Mouse (Mus musculus): Measurements from ENCODE around the gene Smim24.

Smim24 gene

DNA sequence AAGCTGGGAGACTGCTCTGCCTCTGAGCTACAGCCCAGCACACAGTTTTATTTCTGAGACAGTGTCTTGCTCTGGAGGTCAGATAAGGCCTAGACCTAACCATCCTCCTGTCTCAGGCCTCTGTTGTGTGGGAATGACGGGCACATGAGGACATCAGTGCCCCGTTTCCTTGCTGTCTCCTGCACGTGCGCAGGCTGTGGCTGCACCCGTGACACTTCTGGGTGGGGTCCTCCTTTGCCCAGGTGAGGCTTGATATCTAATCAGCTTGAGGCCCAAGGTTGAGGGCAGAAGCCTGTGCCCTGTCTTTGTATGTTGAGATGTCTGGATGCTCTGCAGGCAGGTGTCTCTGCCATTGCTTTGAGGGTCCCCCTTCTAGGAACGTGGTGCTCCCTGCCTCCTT, 581 bp upstream of the Smim24 start:
- DNase-seq = no peak

DNA sequence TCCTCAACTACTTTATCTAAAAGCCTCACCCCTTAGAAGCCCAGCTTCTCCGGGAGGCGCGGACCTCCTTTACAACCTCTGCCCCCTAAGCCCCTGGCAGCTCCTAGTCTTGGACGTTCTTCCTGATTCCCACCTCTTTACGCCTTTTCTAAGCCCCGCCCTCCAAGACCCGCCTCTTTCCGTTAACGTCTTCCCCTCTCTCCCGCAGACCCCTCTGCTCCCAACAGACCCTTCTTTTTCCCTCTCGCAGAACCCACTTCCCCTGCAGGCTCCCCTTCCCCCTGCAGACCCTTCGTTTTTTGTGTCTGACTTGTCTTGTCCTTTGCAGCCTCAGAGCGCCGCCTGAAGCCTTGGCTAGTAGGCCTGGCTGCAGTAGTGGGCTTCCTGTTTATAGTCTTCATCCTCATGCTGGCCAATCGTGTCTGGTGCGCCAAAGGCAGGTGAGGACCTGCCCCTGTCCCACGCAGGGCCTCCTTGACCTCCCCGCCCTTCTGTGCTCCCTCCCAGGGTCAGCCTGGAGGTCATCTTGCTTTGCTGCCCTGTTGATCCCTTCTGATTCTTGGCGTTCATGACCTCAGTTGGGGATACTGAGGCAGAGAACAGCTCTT, 709 bp downstream of the Smim24 start:
- no peak for DNase-seq

DNA sequence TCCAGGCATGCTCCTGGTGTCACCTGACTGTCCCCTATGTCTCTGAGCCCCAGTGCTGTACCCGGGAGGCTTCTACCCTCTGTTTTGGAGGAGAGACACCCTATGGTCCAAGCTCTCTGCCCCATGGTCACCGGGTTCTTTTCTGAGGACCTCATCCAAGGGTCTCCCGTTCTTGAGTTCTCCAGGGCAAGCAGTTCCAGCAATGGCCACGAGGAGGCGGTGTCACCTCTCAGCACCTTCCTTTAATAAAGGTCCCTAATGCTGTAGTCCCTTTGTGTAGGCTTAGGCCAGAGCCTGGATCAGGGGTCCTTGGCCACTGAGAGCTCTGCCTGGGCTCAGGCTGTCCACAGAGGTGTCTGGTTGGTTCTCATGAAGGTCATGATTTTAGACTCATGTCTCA, 2.3 kb downstream of the Smim24 start:
- DNase-seq = no peak

DNA sequence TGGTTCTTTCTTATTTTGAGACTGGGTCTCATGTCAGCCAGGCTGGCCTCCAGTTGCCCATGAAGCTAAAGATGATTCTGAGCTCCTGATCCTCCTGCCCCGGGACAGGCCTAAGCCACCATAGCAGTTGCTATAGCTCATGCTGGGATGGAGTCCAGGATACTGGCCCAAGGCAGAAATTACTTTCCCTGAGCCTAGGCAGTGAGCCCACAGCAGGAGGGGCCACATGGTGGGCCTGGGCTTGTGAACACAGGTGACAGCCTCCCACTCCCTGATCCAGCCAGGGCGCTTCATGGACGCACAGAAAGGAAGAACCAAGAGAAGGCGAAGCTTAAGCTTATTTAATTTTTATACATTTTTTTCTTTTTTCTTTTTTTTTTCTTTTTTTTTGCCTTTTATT, 3.0 kb downstream of the Smim24 start:
- DNase-seq = no peak

DNA sequence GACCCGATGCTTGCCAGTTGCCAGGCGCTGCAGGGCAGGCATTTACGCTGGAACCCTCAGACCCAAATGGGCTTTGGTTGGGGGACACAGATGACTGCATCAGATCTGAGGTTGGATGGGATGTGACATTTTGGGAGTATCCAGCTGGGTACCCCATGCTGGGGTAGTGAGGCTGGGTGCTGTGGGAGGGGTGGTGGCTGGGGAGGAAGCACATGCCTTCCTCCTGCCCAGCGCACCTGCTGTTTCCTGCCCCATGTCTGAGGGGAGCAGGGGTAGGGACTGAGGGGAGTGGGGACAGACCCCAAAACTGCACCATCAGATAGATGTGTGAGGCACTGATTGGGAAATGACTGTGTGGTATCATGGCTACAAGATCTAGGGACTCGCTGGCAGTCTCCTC, 3.9 kb downstream of the Smim24 start:
- no peak for DNase-seq

DNA sequence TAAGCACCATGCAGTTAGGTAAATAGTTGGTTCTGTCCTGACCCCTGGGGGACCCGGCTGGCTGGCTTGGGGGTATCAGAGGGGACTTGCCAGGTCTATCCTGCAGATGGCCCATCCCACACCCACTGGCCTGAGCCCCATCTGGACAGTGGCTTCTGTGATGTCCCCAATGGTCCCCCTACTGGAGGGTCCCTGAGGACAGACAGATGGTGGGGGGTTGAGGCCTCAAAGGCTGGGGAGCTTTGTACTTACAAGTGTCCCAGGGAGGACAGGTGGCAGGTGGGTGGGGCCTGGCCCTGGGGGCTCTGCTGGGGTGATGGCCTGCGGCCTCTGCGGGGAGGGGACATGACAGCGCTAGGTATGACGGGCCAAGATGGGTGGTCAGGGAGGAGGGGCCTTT, 6.4 kb downstream of the Smim24 start:
- DNase-seq = no peak

DNA sequence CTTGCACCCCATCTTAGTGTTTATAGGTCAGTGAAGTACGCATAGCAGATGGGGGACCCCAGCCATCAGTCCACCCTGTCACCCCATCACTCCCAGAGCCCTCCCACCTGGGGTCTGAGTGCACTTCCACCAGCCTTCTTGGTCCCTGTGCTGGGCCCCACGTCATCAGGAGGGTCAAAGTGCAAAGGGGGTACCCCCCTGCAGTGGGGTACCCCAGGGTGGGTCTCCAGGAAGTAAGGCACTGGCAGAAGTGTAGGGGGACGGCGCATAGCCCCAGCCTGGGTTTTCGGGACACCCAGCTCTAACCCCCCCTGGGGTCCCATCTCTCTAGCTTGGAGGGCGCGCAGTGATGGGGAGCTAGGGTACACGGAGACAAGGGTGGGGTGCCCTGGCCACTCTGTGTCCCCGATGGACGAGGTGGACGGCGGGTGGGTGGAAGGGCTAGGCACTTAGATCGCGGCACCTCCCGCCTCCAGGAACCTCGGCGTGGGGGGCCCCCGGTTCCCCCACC, 7.0 kb downstream of the Smim24 start:
- no peak for DNase-seq

DNA sequence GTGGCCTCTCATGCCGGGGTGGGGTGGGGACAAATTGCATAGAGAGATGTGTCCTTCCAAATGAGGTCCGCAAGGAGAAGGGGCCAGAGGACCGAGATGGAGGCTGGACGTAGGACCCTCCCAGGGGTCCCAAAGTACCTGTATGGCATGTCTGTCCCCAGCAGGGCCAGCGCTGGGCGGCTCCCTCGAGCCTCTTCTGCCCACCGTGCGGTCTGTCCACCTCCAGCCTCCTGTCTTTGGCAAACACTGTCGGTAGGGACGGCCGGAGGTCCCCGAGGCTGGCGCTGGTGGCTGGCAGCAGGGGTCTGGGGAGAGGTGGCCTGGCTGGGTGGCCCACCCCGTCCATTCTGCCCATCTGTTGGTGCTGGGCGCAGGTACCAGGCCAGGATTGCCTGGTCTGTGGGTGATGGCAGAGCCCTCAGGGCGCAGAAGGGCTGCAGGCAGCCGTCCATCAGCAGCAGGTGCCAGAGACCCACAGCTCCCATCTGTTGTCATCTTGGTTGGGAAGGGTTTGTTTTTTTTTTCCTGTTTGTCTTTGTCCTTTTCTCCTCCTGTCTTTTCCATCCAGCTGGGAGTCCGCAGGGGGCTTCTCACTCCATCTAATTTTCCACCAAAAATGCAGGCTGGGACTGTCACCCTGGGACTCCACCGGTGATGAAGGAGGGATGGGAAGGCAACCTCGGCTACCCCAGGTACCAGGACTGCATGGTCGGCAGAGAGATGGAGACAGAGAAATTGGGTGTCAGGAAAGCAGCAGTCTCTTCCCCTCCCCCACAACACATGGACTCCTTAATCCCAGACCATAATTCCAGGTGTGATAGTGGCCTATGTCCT, 7.7 kb downstream of the Smim24 start:
- no peak for DNase-seq

DNA sequence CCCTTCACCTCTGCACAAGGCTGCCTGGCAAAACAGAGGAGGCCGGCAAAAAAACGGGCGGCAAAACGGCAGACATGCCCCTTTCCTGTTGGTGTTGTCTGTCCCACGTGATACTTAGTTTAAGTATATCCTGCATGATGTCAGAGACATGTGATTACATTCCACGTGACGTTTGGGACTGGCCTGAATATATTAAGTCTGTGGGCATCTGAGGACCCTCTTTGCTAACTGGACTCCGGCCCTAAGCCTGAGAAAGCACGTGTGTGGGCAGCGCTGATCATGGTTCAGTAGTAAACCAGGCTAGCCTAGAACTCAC, 8.3 kb downstream of the Smim24 start:
- no peak for DNase-seq

DNA sequence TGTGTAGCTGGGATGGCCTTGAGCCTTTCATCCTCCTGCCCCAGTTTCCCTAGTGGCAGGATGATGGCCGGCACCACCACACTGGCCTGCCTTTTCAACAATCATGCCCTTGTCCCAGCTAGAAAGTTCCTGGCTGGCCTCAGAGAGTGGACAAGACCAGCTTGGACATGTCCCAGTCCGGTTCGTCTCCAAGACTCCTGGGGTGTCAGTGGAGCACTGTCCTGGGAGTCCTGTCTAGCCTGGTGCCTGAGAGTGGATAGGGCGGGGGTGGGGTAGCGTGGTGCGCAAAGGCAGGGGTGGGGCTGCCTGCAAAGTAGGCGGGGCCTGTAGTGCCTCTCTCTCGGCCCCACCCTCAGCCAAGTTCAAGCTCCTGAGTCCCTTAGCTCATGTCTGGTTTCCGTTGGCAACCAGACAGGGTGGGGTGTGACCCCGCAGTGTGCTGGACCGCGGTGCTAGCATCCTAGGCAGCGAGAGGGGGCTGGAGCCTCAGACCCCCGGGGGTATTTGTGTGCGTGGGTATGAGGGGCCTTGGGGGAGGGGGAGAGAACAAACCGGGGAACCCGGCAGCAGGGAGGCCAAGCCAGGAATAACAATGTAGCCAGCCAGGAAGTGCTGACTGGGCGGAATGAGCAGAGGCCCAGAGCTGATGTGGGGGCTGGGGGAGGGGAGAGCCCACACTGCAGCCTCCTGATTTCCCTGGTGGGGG, 8.8 kb downstream of the Smim24 start:
- peak; percentile 67 for DNase-seq

DNA sequence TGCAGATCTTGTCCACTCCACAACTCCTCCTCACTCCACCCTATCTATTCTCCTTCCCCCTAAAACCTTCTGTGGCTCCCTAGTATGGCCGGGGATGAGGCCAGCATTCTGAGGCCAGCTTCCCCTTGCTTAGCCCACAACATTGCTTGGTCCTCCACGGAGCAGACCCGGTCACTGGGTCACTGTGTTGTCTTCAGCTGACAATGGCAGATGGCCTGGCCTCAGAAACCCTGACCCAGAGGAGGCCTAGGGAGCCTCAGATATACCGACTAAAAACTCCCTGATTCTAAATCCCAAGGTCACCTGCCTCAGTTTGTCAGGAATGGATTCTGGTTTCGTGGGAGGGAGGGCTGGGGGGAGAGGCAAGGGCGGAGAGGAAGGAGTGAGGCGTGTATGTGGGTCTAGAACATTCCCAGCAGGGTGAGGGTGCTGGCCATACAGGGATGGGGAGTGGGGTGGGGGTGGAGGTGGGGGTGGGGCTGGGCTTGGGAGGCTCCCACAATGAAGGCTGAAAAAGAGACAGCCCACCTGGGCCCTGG, 9.4 kb downstream of the Smim24 start:
- DNase-seq = no peak

DNA sequence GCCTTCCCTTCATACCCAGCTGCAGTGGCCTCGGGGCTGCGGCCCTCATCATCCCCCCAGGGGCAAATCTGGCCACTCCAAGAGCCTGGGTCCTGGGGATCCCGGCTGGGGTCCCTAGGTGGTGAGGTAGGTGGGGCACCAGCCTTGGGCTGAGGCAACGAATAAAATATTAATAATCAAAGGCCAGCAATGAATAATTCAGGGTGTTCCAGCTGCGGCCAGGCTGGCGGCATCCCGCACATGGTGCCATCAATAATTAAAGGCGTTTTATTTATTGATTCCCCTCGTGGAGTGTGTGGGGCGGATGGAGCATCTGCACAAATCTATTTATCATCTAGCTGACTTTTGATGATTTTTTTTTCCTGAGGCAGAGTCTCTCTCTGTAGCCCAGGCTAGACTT, 10.7 kb downstream of the Smim24 start:
- no peak for DNase-seq

DNA sequence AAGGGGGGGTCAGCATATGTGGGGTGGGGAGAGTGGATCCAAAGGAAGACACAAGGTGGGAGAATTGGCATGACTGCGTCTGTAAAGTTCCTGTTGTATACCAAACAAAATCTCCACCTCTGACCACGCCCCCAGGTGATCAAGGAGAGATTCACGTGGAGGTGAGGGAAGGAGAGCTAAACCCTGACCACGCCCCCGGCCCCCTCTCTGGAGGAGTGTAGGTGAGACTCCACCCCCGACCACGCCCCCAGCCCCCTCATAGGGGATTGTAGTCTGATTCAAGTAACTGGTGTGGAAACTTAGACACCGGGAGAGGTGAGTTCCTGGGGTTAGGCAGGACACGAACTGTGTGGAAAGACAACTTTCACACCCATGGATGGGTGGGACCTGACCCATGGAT, 11.2 kb downstream of the Smim24 start:
- DNase-seq = no peak

DNA sequence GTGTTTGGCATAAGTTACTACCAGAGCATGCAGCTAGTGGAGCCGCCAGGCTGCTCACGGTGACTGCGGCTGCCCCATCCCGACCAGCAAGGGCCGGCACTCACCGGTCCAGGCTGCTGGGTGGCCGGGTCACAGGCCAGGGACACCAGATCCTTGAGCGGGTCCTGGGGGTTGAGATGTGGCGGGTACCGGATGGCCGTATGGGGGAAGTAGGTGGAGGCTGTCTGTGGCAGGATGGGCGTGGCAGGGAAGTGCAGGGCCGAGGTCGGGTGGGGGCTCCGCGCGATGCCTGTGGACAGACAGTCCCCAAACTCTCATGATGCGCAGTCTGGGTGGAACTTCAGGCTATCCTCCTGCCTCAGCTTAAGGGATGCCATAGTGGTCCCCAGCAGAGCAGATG, 11.9 kb downstream of the Smim24 start:
- no peak for DNase-seq

DNA sequence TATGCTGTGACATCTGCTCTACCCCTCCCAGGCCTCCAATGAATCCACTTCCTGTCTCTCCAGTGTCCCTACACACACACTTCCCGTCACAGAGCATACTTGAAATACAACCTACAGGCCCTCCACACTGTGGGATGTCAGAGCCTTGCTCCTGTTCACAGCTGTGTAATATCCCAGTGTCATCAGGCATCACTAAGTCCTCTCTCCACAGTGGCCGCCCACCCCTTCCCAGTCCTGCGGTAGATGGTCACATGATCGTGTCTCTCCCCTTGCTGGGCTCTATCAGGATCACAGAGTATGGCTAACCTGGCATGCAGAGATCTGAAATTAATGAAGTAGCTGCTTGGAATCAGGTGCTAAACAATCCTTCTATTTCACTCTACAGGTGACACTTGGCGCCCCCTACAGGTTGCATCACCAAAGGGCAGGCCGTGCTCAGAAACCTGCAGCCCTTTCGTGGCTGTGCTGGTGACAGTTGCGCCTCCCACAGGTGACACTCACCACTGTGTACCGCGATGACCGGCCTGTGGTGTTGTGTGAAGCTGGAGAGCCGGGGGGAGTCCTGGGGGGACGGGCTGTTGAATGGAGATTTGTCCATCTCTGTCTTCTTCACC, 12.8 kb downstream of the Smim24 start:
- DNase-seq = no peak

DNA sequence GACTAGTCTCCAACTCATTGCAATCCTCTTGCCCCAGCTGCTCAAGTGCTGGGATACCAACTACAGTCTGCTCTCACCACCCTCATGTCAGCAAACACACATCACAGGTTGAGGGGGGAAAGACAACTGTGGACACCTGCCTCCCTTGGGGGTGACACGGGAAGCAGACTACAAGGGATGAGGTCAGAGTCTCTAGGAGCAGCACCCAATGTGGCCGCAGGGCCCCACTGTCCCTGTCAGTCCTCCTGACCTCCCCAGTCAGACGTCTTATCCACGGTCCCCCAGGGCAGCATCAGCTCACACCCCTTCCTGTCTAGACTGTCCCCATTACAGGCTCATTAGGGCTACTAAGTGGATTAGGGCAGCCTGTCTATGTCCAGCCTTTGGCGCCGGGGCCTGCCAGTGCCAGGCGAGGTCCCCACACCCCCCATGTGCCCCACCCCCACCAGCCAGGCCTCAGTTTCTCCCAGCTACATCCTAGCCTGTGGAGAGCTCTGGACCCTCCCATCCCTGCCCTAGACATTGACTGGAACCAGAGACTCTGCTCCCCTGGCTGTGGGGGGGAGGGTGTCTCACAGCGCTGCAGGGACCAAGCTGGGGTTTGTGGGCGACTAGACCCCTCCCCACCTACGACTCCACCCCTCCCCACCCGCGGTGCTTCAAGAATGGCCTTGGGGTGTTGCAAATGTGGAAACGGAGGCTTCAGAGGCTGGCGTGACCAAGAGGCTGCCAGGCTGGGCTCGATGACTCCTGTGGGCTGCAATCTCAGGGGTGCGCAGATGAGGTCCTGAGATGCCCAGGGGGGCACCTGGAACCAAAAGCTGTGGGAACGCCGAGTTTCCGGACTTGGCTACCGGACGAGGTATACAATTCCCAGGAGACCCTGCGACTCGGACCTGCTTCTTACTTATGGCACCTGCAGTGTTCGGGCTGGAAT, 13.9 kb downstream of the Smim24 start:
- DNase-seq = no peak

DNA sequence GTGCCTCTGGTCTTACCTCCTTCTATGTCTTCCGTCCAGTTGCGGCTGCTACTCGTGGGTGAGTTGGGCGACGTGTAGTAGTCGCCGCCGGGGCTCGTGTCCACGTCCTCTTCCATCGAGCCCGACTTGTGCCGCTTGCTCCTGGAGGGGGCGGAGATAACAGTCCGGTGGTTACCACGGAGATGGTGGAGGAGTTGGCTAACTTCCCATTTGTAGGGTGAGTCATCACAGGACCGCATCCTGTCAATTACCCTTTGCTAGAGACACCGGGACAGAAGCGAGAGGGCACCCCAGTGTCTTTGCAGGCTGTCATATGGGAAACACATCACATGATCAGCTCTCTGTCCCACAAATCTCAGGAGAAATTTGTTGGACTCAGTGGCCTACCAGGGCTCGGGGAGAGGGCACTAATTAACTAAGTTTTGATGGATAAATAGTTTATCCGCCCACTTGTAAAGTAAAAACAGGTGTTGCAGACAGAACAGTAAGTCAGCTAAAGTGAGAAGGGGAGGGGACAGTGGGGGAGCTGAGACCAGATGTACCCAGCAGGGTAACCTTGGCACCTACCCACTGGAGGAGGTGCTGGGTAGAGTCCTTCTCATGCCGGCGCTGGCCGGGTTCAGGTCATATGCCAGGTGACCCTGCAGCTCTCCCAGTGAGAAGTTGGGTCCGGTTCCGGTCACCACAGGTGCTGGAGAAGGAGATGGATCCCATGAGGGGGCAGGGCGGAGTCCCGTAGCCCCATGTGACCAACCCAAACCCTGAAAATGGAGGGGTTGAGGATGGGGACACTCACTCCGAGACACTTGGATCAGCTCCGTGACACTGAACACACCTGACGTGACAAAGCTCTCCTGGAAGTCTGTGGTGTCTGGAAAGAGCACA, 14.9 kb downstream of the Smim24 start:
- DNase-seq = peak; percentile 83

DNA sequence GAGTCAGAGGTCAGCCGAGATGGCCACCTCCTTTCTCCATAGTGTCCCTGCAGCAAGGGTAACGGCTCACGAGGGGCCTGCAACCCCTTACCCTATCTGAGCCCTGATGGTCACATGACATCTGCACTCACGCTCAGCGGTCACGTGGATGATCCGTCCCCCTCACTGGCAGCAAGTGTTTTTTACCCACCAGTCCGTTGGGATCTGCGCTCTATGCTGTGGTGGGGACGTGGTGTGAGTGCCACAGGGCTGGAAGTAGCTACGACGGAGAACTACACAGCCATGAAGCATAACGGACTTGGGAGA, 15.5 kb downstream of the Smim24 start:
- no peak for DNase-seq

DNA sequence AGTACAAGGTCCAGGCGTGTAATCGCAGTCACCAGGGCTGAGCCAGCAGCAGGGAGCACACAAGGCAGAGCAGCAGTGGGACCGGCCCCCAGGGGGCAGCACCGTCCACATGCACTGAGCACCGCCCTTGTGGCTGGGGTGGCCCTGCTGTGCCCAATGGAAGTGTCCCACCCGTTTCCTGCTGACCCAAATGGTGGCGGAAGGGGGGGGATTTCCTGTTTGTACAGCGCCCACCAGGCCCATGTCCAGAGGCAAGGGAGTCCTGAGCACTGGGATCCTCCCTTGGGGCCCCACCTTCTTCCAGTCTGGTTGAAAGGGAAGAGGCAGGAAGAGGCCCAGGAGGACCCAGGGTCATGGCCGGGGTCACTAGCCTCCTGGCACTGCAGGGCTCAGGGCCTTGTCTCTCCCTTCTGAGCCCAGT, 16.0 kb downstream of the Smim24 start:
- no peak for DNase-seq

DNA sequence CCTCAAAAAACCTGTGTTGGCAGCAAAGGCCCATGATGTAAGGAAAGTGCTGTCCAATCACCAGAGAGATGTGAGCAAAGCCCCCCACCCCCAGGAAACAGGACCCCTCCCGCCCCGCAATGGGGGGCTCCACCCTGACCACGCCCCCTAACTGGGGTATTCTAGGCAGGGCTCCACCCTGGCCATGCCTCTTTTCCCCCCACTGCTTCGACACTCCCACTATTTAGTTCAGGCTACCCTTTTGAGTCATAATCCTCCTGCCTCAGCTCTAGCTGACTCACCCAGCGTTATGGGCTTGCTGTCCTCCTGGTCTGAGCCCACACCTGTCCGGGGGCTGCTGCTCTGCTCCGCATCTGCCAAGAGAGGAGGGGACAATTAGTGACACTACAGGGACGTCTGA, 16.5 kb downstream of the Smim24 start:
- DNase-seq = no peak

DNA sequence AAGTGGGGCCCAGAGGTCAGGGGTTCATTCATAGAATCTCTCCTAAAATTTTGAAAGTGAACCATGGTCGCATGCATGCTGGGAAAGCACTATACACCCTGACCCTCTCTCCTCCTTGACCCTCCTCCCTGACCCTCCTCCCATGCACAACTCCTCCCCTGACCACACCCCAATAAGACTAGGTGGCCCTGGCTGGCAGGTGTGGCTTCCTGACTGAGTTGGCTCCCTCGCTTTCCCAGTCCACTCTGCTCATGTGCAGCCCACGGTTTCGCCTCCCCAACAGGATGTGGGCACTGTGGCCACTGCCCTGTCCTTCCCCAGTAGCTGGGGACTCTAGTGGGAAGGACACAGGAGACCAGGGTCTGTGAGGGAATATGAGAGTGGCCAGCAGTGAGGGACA, 17.5 kb downstream of the Smim24 start:
- DNase-seq = no peak
